Mouse (Mus musculus) neural tube, embryonic 12.5 days (tissue): Measurements from ENCODE around the gene Exph5. TPM values are rescaled to one million over a fixed set of nuclear protein-coding genes. Genes with fewer than 3 reads are reported as not detected.

ENCODE experiments used
- microRNA-seq: library from miRNA; unstranded; fragments of <30 nt; microRNA quantifications from one replicate; pipeline ENCODE4, GENCODE M21; 2017
- polyA plus RNA-seq: library from polyadenylated mRNA; unstranded; fragments of >200 nt; fragmentation: Nextera tagmentation; extraction: Ambion mirVana; gene quantifications from 2 replicates; pipeline ENCODE4 v1.2.1, GENCODE M21; 2016

The Exph5 gene
- polyA plus RNA-seq, 1 experiment from 2014 or later, result 0.38 TPM

Small RNAs within 50 kb of the gene (microRNA-seq; reads per million reads assigned to microRNA genes)
- not detected for gene Mir130c

Other genes with a start within 250 kb of the Exph5 start
- gene Ddx10, start 53.6 kb upstream of the Exph5 start, polyA plus RNA-seq, result 25.4 and 27.9 TPM in 2 replicates
- 8.2 and 8.7 TPM in 2 replicates for gene Kdelc2, start 82.4 kb downstream of the Exph5 start, polyA plus RNA-seq
- 0.33 and 0.39 TPM in 2 replicates for gene 4930550C14Rik, start 100.7 kb downstream of the Exph5 start, polyA plus RNA-seq
- 12.3 and 14.1 TPM in 2 replicates for gene Atm, start 235.1 kb downstream of the Exph5 start, polyA plus RNA-seq
- 14.0 and 16.7 TPM in 2 replicates for gene Npat, start 235.4 kb downstream of the Exph5 start, polyA plus RNA-seq